Mouse (Mus musculus) neural tube, embryonic 13.5 days (tissue): ENCODE data around the gene A3galt2. TPM values are rescaled to one million over a fixed set of nuclear protein-coding genes. Genes with fewer than 3 reads are reported as not detected.

Experiments
- ATAC-seq: fragments of 200-750 bp; cut with Nextera tagmentation; 2 replicates; pipeline ENCODE4 v1.8.0; 2017; ENCODE audit warnings: low read depth, mild to moderate bottlenecking, moderate TSS enrichment, moderate library complexity
- H3K27ac ChIP-seq: fragments of 300-500 bp; sonication (generic); replicated peaks from 2 replicates; pipeline ENCODE4 v1.5.1; 2015; ENCODE audit warnings: moderate library complexity, mild to moderate bottlenecking, inconsistent platforms
- H3K27me3 ChIP-seq: fragments of 300-500 bp; sonication (generic); 2 replicates; pipeline ENCODE4 v1.6.1; 2015; ENCODE audit warnings: mild to moderate bottlenecking, inconsistent platforms
- H3K36me3 ChIP-seq: fragments of 300-500 bp; sonication (generic); 2 replicates; pipeline ENCODE4 v1.6.1; 2015; ENCODE audit warnings: mild to moderate bottlenecking, inconsistent platforms
- H3K4me1 ChIP-seq: fragments of 300-500 bp; sonication (generic); replicated peaks from 2 replicates; pipeline ENCODE4 v1.6.1; 2015; ENCODE audit warnings: inconsistent platforms
- H3K4me2 ChIP-seq: fragments of 300-500 bp; sonication (generic); 2 replicates; pipeline ENCODE4 v1.6.1; 2015; ENCODE audit warnings: inconsistent platforms, mild to moderate bottlenecking, moderate library complexity
- H3K4me3 ChIP-seq: fragments of 300-500 bp; sonication (generic); 2 replicates; pipeline ENCODE4 v1.5.1; 2015; ENCODE audit warnings: mild to moderate bottlenecking, inconsistent platforms
- H3K9ac ChIP-seq: fragments of 300-500 bp; sonication (generic); 2 replicates; pipeline ENCODE4 v1.6.1; 2015; ENCODE audit warnings: moderate library complexity, mild to moderate bottlenecking, inconsistent platforms
- H3K9me3 ChIP-seq: fragments of 300-500 bp; sonication (generic); 2 replicates; pipeline ENCODE4 v1.6.1; 2016; ENCODE audit warnings: inconsistent platforms
- WGBS: fragments of 180-500 bp; shearing (Covaris S2); methylation state at CpG from one replicate; pipeline ENCODE4 v1.1.7; 2015; 5-methylcytosine and 5-hydroxymethylcytosine counted together
- polyA plus RNA-seq: library from polyadenylated mRNA; unstranded; fragments of >200 nt; fragmentation: Nextera tagmentation; extraction: Ambion mirVana; gene quantifications from 2 replicates; pipeline ENCODE4 v1.2.1, GENCODE M21; 2015

Gene A3galt2
- polyA plus RNA-seq, 1 experiment from 2014 or later, result 0.46 TPM

DNA sequence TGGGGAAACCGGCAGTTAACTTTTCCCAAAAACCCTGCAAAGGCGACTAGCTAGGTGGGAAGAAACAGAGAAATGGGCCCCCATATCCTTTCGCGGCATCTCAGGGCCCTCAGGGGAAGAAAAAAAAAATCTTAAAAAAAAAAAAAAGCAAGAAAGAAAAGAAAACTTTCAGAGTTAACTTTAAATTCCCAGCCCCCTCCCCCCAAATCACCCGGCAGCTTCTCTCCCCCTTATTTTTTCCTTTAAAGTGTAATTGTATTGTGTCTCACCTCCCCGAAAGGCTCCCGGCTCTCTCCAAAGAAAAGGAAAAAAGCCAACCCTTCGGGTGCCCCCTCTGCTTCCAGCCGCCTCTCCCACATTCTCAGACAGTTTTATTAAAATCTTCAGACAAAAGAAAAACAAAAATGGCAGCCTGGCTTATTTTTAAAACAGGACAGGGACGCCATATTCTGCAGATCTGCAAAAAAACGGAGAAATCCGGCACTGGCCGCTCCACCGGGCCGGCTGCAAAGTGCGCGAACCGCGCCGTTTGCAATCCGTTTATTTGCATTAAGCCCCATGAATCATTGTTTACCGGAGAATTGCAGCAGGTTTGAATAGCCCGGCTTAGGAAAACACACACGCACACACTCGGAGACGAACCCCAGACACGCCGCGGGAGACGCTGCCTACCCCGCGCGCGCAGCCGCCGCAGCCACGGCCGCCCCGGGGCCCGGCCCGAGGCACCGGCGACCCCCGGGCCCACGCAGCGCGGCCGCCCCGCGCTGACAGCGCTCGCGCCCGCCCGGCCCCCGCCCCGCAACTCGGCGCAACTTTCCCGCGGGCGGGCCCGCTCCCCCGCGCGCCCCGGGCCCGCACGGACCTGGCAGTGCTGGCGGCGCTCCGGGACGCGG, 50.2 kb downstream of the A3galt2 start:
- Histone ChIP-seq H3K4me1 (peaks cover 53% of the 10 kb centered on the region), H3K9ac (peak overlapping the region; percentile 99), H3K9me3 (no peaks in the 10 kb centered on the region), H3K27ac (peak overlapping the region; percentile 98), H3K36me3 (no peaks in the 10 kb centered on the region), H3K4me3 (peak overlapping the region; percentile 90), H3K4me2 (peak overlapping the region; percentile 99), H3K27me3 (no peaks in the 10 kb centered on the region)
- peak; percentile 16; the same call in 1 of the 2 replicates for ATAC-seq
- WGBS, result under 1% methylated on average over 62 of the region's 74 CpGs

DNA sequence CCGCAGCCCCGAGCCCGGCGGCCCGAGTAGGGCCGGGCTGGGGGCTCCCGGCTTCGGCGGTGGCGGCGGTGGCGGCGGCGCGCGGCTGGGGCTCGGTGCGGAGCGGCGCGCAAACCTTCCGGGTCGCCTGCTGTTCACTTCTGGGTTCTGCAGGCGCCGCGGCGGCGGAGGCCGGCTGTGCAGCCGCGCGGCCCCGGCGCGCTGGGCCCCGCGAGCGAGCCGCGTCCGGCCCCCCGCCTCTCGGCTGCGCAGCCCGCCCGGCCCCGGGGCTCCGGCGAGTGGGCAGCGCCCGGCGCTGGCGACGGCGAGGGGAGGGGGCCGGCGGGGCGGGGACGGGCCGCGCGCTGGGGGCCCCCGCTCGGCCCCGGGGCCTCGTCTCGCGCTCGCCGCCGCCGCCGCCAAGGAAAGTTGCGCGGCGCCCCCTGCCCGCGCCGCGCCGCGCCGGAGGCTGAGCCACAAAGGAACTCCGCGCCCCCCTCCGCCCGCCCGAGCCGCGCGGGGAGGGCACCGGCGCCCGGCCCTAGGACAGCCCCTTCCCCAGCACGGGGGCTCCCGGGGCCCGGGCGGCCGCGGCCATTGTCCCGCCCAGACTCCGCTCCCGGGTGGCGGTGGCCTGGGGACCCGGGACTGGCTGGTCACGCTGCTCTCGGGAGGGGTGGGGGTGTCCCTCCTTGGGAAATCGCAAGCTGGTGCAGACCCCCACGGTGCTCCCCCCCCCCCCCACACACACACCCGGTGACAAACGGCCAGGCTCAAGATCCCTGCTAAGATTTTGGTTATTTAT, 51.1 kb downstream of the A3galt2 start, which contains the start of gene Zfp362:
Gene Zfp362 (minus strand): TSS at position 3 of the 784 bp plus-strand sequence.
- peak within 1 kb of the TSS; percentile 99 for H3K9ac ChIP-seq
- H3K4me3 ChIP-seq, result peak within 1 kb of the TSS; percentile 90
- H3K27ac ChIP-seq, result peak within 1 kb of the TSS; percentile 98
- ATAC-seq, result peak; percentile 49
- H3K36me3 ChIP-seq, result no peaks in the 10 kb centered on the region
- H3K27me3 ChIP-seq, result no peaks in the 10 kb centered on the region
- no peaks in the 10 kb centered on the region for H3K9me3 ChIP-seq
- H3K4me1 ChIP-seq, result peaks cover 53% of the 10 kb centered on the region
- under 1% methylated on average over 70 of the region's 111 CpGs for WGBS
- peak within 1 kb of the TSS; percentile 99 for H3K4me2 ChIP-seq

DNA sequence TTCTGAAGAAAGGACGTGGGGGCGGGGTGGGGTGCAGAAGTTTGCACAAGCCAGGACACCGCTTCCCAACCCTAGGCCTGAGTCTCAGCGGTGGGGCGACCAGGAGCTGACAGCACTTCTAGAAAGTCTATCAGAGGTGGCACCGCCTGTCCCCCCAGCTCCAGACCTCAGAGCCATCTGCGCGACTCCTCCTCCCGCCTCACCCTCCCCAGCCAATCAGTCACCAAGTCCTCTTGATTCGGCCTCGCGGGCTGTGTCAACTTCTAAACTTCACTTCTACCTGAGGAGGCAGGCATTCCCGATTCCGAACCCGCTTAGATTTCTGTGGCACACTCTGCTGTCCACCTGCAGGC, 51.6 kb downstream of the A3galt2 start:
- H3K27ac ChIP-seq, result peak overlapping the region; percentile 98
- H3K27me3 ChIP-seq, result no peaks in the 10 kb centered on the region
- H3K36me3 ChIP-seq, result no peaks in the 10 kb centered on the region
- H3K4me1 ChIP-seq, result peaks cover 49% of the 10 kb centered on the region
- no peaks in the 10 kb centered on the region for H3K9me3 ChIP-seq
- WGBS, result 2% methylated on average over 15 of the region's 15 CpGs
- peak overlapping the region; percentile 99 for H3K9ac ChIP-seq
- peak overlapping the region; percentile 90 for H3K4me3 ChIP-seq
- ATAC-seq, result peak; percentile 26
- H3K4me2 ChIP-seq, result peak overlapping the region; percentile 99

DNA sequence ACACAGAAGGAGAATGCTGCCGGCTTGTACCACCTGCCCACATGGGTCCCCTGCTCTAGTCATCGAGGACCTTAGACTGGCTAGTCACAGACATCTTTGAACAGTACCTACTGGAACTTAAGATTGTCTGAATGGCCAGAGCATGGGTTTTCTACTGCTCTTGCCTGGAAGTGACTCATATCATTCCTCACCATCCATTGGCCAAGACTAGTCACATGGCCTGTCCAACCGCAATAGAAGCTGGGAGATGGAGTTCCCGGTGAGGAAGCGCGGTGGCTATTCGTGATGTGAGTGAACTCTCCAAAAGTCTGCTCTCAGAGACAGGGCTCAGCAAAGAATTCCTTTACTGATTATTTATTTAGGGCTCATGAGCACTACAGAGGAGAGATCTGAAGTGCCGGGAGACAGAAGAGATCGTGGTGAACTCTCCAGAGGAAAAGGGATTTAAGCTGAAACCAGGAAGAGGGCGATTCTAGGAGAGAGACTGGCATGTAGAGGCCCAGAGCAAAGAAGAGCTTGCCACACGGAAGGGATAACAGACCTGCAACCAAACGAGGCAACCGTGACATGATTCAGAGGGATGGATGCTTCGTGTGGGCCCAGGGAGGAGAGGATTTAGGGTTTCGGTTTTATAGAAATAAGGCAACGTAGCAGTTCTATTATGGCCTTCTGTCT, 56.4 kb downstream of the A3galt2 start:
- Histone ChIP-seq H3K27me3 (no peaks in the 10 kb centered on the region), H3K4me1 (peaks cover 24% of the 10 kb centered on the region), H3K27ac (peak overlapping the region; percentile 57), H3K9ac (peak overlapping the region; percentile 79), H3K4me3 (peak overlapping the region; percentile 45), H3K36me3 (no peaks in the 10 kb centered on the region), H3K4me2 (peak overlapping the region; percentile 62), H3K9me3 (no peaks in the 10 kb centered on the region)
- WGBS, result 16% methylated on average over 16 of the region's 16 CpGs
- peak; percentile 90 for ATAC-seq

DNA sequence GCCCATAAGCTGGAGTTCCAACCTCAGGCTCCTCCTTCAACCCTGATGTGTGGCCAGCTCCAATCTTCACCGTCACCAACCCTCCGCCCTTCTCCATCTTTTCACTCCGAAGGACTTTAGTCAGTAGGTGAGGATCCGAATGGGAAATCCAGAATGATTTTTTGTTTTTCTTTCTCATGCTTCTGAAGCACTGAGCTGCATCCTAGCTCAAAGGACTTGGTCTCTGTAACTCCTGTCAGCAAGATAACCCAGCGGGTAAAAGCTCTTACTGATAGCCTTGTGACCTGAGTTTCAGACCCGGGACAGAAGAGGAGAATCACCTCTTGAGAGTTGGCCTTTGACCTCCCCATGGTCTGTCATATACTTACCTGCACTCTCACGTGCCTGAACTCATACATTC, 61.8 kb downstream of the A3galt2 start:
- no peak overlapping the region for H3K9ac ChIP-seq
- WGBS, result 61% methylated on average over 7 of the region's 7 CpGs
- no peaks in the 10 kb centered on the region for H3K27me3 ChIP-seq
- peaks cover 5% of the 10 kb centered on the region for H3K4me1 ChIP-seq
- no peak overlapping the region for H3K27ac ChIP-seq
- no peaks in the 10 kb centered on the region for H3K36me3 ChIP-seq
- ATAC-seq, result no peak
- H3K4me3 ChIP-seq, result no peak overlapping the region
- no peak overlapping the region for H3K4me2 ChIP-seq
- no peaks in the 10 kb centered on the region for H3K9me3 ChIP-seq

Other genes starting within 250 kb of the A3galt2 start
- 4.1 and 4.6 TPM in 2 replicates for gene Zscan20, start 145.3 kb upstream of the A3galt2 start, polyA plus RNA-seq
- 1.7 and 2.0 TPM in 2 replicates for gene Tlr12, start 136.7 kb upstream of the A3galt2 start, polyA plus RNA-seq
- gene Phc2, start 100.7 kb upstream of the A3galt2 start, polyA plus RNA-seq, result 82.2 and 101 TPM in 2 replicates
- 37.5 and 43.1 TPM in 2 replicates for gene Zfp362, start 50.7 kb downstream of the A3galt2 start, polyA plus RNA-seq
- 21.4 and 23.4 TPM in 2 replicates for gene Trim62, start 128.2 kb downstream of the A3galt2 start, polyA plus RNA-seq
- gene Azin2, start 207.1 kb downstream of the A3galt2 start, polyA plus RNA-seq, result 14.3 and 16.9 TPM in 2 replicates
- gene Ak2, start 236.6 kb downstream of the A3galt2 start, polyA plus RNA-seq, result 89.3 and 92.9 TPM in 2 replicates